Mouse (Mus musculus) c-Kit-positive CD71-negative TER-119-negative erythroid progenitor cells, embryonic 14.5 days (primary cell): ENCODE data around the gene Tmem171.

ENCODE experiments used
- DNase-seq: peaks from one replicate; pipeline ENCODE4 v3.0.0-alpha.2; 2013; ENCODE audit warnings: low read depth

The Tmem171 gene

DNA sequence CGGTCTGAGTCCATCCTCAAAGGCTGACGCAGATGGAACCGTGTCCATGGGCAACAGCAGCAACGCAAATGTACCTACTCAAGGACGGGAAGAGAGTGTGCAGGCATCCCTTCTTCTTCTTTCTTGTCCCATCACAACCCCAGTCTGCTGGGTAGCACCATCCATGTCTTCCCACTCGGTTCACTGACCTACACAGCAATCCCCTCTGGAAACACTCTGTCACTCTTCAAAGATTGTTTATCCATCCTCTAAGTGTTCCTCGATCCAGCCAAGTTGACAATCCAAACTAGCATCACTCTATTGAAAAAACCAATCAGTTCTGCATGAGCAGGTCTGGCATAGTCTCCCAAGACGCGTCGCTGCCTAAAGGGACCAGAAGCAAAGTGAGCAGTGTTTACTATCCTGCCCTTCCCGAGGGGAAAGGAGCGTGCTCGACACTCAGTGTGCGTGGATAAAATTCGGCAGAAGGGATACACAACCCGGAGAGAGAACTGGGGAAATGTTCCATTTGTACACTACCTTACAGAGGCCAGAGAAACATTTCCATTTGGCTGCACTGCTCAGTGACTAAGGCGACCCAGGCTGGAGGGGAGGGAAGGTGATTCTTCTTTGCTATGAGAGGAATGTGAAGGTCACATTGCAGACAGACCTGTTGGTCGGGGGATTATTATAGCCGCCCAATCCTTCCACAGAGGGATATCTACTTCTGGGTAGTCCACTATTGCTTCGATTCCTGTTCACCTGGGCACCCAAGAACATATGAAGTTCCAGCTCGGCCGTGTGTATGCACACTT is 46.7 kb downstream of the Tmem171 start:
- no peak for DNase-seq

DNA sequence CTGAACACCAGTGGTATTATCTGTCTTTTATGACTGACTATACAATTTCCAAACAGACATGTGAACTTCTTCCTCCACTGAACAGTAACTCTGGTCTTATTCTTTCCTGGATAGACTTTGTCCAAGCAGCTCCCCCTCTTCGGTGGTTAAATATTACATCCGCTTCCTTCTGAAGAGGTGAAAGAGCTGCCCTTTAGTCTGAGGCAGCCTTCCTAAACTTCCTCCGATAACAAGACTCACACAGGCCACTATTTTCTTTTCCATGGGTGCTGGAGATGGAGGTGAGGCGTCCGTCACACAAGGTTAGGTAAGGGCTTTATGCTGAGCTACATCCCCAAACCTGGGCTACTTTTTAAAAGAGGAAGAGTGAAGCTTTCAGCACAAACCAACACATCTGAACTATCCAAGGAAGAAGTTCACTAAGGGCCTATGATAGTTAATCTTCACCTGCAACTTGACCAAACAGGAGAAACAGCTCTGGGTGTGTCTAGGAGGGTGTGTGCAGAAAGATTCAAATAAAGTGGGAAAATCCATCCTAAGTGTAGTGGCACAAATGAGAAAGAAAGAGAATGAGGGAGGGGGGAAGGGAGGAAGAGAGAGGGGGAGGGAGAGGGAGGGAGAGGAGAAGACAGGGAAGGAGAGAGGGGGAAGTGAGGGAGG is 56.0 kb downstream of the Tmem171 start:
- DNase-seq, result no peak

DNA sequence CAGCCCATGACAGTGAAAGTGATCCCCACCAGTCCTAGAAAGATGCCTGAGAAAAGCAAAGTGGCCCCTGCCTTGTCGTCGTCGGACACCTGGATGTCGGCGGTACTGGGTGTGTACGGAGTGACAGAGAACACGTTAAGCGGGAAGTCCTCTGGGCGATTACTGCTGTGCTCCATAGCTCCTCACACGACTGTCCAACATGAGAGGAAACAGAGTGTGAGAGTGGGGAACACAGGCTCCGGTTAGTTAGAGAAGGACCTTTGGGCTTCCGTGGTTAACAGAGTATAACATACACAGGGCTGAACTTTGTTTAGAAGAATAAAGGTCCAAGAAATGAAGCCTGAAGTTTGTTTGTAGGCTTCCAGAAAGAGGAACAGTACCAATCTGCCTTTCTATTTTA is 57.5 kb downstream of the Tmem171 start, which contains the start of gene Tmem174:
Tmem174 (minus strand) TSS at position 266 of the 400 bp plus-strand sequence.
- no peak for DNase-seq

DNA sequence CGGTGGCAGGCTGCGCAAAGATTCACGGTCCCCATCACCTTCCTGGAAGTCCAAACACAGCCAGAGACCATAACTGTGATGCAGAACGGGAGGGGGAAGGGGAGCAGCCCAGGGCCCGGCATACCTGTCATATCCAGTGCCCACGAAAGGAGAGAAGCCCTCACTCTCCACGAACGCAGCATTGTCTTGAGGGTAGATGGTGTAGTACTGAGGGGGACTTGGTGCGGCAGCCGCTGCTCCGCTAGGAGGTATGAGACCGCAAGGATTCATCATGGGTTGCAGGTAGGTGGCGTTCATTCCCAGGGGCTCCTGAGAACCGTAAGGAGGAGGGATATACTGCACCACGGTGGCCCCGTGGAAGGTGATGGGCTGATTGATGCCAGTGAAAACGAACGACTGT is 58.1 kb downstream of the Tmem171 start:
- no peak for DNase-seq
